Mouse (Mus musculus): ENCODE data around the gene Galm.
"Not testable (repeated sequence)": the region's sequence is repeated elsewhere in the genome, so short reads cannot be mapped to it uniquely, and the experiment has no call there.

The Galm gene

GRCm38 (mm10) chr17:80206671-80207581, 79.7 kb downstream of the Galm start, which contains the start of the genes Srsf7 and Ttc39d:
Gene Srsf7 (minus strand): TSS chr17:80207307.
Gene Ttc39d (plus strand): TSS chr17:80207460.
- DNase-seq (ENCODE audit: low read depth): peak; percentile 98

- not testable (repeated sequence) for DNase-seq (ENCODE audit: low read depth)
Observed at GRCm38 (mm10) chr17:80213998-80214397, 86.7 kb downstream of the Galm start.

- DNase-seq (ENCODE audit: low read depth): no peak
Observed at GRCm38 (mm10) chr17:80220131-80220530, 92.9 kb downstream of the Galm start.

GRCm38 (mm10) chr17:80221202-80221601, 93.9 kb downstream of the Galm start:
- DNase-seq (ENCODE audit: low read depth): no peak

GRCm38 (mm10) chr17:80221890-80222628, 94.8 kb downstream of the Galm start:
- peak; percentile 63 for DNase-seq (ENCODE audit: low read depth)

GRCm38 (mm10) chr17:80223829-80224228, 96.6 kb downstream of the Galm start:
- peak; percentile 18 for DNase-seq (ENCODE audit: low read depth)

GRCm38 (mm10) chr17:80224326-80225116, 97.2 kb downstream of the Galm start, which contains the start of gene Gemin6:
Gene Gemin6 (plus strand): TSS chr17:80224441.
- peak; percentile 88 for DNase-seq (ENCODE audit: low read depth)

GRCm38 (mm10) chr17:80225142-80225541, 97.9 kb downstream of the Galm start:
- DNase-seq (ENCODE audit: low read depth): not testable (repeated sequence)

- no peak for DNase-seq (ENCODE audit: low read depth)
Observed at GRCm38 (mm10) chr17:80229396-80229795, 102.1 kb downstream of the Galm start.

GRCm38 (mm10) chr17:80233844-80234243, 106.6 kb downstream of the Galm start:
- no peak for DNase-seq (ENCODE audit: low read depth)

- no peak for DNase-seq (ENCODE audit: low read depth)
Observed at GRCm38 (mm10) chr17:80234376-80234775, 107.1 kb downstream of the Galm start.
